Mouse (Mus musculus): Measurements from ENCODE around the gene Gp9.

Gene Gp9

DNA sequence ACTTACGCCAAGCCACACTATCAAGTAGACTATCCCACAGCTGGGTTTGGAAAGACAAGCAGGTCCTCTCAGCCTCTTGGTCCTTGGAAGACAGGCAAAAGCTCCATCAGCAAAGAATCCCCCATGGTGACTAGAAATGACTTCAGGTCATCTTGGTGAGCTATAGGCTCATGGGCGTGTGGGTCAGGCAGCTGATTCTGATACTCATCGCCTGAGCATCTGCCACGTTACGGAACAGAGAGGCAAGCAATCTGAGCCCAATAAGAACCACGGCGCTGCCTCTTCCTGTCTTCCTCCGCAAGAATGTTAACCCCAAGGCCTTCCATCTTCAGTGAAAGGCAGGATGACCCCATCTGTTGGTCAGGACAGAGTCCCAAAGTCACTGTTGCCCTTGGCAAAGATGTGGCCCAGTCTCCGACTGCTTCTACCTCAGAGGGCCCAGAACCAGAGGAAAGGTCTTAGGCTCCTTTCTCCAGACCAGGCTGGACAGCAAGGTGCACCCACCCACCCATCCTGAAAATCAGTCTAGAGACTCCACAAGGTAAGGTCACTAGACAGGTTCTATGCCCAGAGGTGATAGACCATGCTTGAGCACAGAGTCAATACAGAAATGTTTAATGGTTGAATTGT, 10.5 kb downstream of the Gp9 start:
- no peak for DNase-seq

DNA sequence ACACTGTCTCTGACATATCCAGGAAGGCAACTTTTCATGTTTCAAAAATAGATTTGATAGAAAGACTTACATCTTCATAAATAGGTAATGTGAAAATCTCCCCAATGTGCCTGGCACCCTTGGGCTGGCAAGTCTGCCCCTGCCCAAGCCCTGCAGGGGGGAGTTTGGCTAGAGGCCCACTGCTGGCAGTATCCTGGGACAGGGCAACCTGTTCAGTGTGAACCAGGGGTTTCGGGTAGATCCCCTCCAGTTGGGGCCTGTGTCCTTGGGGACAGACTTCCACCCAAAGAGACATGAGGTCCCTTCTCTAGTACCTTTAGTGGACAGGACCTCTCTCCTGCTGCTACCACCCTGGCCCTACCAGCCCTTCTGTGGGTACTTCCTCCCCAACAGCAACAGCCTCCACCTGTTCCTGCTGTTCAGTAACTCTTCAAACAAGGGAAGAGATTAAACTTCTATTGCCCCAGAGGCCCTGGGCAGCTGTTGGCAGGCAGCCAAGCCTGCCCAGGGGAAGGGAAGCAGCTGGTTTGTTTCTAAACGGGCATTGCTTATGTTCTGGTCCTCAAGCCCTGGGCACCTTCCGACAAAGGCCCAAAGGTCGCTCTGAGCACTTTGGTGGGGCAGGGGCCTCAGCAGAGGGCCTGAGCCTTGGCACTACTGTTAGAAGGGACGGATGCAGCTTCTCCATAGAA, 11.2 kb downstream of the Gp9 start:
- DNase-seq, result peak; percentile 65

DNA sequence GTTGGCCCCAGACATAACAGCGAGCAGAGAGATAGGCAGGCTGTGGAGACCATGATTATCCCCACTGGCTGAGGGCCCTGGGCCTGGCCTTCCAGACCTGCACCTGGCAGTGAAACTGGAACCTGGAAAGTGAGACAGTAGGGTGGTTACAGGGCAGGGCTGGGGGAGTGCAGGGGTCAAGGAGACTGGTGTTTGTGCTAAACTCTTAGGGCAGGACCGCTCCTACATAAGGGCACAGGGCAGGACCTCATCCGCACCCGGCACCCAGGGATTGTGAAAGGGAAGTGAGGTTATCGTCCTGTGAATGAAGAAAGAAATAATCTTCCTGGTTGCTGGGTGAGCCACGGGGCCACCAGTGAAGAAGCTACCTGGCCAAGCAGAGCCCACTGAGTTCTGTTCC, 11.9 kb downstream of the Gp9 start:
- no peak for DNase-seq

DNA sequence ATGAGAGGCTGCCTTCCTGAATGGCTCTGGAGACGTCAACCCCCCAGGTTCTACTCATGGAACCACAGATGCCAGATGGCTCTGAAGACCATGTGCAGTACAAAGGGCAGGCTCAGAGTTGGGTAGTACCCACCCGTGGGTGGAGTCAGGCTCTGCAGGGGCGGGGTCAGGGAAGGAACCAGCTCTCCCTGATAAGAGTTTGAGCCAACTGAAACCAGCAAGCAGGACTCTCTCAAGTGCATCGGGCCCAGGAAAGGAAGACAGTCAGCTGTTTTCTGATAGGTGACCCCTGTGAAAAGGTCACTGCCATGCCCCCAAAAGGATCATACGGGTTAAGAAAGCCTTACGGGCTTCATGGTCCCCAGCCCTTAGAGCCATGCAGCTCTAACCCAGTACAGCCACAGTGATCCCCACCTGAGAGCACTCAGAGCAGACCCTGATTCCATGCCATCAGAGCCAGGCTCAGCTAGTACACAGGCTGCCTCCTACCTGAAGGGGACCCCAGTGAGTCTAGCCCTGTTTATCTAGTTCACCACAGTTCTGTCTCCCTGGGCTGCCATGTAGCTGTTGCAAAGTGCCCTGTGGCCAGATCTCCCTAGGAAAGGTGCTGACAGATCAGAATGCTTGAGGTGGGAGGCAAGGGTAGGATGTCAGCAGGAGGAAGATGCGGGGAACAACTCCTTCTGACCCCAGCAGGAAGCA, 13.1 kb downstream of the Gp9 start:
- peak; percentile 61 for DNase-seq

DNA sequence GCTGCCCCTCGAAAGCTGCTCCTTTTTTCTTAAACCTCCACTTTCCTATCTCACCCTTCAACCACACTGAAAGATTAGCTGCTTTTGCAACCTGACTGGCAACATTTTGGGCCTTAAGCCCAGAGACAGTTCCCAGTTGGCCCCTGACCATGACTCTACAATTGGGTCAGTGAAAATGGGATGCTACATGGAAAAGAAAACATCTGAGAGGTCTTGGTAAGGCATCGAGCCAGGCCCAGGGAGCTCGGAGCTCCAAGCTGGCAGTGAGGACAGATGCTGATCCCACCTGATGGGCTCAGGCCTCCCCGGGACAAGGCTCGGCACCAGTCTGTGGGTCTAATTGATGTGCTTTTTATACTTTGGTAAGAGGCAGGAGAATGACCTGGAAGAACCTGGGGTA, 14.0 kb downstream of the Gp9 start:
- DNase-seq, result no peak

DNA sequence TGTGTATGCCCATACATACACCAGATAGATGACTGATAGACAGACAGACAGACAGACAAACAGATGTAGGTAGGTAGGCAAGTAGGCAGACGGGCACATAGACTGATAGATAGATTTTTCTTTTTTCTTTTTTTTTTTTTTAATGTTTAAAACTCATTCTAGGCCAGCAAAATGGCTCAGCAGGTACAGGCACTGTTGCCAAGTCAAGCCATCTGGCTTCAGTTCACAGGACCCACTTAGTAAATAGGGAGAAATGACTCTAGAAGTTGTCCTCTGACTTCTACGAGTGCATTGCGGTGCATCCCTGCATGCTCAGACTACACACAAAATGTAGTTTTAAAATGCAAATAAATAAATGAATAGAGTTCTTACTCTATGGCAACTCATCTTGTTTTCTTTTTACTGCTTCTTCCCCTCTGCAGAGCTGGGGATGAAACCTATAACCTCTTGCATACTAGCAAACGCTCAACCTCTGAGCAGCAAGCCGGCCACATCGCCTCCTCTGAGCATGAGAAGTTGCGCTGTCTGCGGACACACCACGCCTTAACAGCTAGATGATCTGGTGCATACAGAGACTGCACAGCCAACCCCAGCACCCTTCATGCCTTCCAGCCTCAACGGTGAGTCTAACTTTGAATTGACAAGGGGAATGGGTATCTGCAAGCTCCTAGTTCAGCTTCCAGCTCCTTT, 16.1 kb downstream of the Gp9 start:
- DNase-seq, result no peak

DNA sequence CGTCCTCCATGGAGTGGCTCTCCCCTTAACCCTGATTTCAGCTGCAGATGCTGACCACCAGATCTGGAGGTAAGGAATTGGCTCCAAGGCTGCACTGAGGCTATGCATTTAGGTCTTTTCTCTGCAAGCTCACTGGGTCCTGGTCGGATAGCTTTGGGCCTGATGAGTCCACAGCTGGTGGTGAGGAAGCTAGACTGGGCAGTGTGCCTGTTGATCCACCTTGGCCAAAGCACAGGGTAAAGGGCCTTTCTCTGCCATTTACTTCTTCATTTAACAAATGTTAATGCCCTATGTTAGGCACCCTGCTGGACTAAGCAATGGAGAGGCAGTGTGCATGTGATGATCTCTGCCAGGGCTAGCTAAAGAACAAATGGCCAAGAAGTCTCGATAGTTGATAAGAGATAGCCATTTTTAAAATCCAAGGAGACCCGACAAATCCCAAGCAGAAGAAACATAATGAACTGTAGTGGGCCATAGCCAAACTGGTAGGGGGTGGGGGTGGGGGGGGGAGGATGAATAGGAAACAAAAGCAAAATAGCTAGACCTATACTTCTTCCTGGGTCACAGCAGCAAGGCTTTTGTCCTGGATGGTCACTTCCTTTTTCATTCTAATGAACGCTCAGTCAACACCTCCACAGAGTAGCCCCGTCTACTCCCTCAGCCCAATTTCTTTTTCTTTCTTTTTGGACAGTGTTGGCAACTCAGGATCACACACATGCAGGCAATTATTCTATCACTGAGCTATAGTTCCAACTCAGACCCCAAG, 17.7 kb downstream of the Gp9 start:
- no peak for DNase-seq

DNA sequence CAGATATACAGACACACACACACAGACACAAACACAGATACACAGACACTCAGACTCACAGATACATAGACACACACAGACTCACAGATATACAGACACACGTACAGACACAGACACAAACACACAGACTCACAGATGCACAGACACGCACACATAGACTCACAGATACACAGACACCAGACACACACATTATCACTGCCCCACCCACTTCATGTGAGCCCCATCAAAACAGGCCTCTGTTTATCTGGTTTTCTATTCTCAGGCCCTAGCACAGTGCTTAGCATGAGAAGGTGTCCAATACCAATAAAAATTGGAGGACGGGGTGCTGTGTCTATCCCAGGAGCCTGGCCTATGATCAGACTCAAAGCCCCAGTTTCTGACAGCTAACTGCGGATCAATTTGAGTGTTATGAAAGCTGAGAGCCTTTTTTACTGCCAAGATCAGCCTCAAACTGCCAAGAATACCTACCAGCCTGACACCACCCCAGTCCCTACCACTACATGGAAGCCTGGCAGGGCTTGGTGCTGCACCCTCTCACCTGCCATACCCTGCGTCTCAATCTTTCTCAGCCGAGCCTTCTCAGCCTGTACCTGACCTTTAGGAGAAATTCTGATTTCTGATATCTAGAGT, 18.5 kb downstream of the Gp9 start:
- no peak for DNase-seq

DNA sequence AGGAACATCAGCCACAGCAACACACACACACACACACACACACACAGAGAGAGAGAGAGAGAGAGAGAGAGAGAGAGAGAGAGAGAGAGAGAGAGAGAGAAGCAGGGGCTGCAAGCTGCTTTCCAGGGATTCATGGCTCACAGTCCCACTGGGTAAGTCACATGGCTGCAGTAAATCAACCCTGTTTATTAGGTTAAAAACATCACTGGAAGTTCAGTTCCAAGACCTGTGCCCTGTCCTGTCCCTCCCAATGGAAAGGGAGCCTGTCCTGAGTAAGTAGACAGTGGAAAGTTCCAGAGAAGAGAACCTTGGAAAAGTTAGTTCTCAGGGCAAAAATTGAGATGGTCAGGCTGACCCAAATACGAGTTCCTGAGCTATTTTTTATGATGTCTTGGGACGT, 19.4 kb downstream of the Gp9 start:
- DNase-seq, result no peak

DNA sequence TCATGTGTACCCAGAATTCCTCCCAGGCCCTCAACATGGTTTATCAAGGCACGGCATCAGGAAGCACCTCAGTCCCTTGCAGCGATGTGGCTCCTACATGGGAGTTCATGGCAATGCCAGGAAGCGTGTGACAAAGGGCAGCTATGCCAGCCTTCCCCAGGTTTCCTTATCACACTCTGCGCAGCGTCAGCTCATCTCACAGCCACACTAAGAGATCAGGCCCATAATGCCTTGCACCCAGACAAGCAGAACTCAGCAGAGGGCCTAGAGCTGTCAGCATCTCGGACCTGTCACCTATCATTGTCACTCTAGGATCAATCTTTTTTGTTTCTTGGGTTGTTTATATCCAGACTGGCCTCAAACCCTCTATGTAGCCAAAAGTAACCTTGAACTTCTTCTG, 21.7 kb downstream of the Gp9 start:
- DNase-seq, result no peak

DNA sequence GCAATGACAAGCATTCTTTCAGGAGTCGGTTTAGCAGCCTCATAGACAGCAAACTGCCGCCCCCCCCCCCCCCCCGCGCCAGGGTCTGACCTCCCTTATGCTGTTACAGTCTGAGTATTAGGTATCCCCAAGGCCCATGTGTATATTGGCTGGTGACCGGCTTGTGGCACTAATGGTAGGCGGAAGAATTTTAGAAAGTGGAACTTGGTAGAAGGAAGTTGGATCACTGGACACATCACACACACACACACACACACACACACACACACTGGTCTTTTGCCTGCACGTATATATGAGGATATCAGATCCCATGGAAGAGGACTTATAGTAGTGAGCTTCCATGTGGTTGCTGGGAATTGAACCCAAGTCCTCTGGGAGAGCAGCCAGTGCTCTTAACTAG, 24.6 kb downstream of the Gp9 start:
- DNase-seq, result peak; percentile 32

DNA sequence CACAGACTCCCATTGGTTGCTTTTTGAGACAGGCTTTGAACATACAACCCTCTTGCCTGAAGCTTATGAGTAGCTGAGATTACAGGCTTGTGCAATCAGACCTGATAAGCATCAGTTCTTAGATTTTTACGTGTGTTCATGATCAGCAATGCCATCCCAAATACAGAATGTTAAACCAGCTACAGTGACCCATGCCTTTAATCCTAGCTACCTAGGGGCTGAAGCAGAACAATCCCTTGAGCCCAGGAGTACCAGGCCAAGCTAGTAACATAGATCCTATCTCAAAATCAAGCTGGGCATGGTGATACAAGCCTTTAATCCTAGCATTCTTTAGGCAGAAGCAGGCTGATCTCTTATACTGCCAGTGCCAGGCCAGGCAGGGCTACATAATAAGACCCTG, 26.2 kb downstream of the Gp9 start:
- DNase-seq, result no peak

DNA sequence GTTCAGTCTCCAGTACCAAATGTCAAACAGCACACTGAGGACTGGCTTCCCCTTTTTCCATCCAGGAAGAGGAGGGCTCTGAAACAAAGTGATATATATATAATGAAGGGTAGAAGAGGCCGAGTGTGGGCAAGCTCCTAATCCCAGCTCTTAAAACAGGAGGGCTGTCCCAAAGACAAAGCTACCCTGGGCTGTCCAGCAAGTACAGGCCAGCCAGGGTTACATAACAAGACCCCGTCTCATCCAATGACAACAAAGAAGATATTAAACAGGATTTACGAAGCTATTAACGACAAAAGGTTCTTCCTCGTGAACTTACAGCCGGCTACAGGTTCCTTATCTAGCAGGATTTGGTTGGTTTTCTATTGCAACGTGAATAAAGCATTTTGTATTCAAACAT, 27.0 kb downstream of the Gp9 start:
- no peak for DNase-seq

DNA sequence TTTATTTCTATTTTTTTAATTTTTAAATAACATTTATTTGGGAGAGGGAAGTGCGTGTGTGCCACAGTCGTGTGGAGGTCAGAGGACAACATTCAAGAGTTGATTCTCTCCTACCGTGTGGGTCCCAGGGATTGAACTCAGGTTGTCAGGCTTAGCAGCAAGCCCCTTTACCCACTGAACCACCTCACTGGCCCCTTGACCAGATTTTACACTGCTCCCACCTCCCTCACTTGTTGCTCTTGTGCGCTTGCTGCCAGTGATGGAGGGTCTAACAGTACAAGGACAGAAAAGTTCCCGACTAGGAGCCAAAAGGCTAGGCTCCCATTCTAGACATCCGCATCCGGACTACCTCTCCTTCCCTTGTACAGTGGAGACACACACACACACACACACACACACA, 27.6 kb downstream of the Gp9 start:
- DNase-seq, result no peak

DNA sequence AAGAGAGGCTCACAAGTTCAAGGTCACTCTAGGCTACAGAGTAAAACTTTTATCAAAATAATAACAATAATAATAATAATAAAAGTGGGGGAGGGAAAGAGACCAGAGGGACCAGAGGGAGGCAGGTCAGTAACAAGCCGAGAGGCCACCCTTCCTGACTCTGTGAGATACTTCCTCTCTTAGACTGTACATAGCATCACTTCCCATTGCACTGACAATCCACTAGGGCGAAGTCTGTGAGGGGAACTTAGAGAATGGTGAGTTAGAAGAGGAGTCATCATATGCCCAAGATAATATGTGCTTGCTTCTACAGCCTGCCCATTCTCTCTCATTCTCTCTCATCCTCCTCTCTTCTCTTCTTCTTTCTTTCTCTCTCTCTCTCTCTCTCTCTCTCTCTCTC, 28.2 kb downstream of the Gp9 start:
- DNase-seq, result peak; percentile 46

DNA sequence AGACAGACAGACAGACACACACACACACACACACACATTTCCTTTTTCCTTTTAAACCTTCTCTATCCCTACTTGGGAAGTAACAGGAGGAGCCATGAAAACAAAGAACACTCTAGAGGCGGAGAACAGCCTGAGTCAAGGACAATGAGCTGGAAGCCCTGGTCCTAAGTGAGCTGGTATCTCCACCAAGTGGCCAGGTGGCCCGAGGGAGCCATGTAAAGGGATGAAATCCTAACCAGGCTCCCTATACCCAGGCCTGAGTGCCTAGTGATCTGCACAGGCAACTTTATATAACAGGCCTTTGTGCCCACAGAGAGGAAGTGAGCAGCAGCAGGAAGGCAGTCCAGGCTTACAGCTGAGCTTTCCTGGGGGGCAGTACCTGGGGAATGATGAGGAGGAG, 29.0 kb downstream of the Gp9 start:
- no peak for DNase-seq

DNA sequence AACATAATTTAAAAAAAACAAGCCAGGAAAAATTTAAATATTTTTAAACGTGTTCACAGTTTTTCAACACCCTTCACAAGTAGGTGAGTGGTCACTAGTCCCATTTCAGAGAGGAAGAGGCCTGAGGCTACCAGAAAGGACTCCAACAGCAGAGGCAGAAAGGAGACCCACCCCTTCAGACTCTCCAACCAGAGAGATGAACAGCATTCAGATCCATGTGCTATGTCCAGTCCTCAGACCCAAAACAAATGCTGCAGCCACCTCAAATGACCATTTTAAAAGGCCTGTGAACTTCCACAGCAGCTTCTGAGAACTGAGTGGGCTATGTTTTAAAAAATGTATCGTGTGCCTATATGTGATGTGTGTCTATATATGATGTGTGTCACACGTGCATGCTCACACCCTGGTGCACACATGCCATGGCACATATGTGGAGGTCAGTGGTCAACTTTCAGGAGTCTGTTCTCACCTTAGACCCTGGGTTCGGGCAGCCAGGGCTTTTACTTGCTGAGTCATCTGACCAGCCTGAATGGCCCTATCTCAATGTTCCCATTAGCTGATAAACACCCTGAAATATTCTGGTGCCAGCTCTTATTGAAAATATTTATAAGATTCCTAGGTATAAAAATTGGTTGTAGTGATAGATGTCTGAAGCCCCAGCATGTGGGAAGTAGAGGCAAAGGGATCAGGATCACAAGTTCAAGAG, 30.0 kb downstream of the Gp9 start:
- no peak for DNase-seq

DNA sequence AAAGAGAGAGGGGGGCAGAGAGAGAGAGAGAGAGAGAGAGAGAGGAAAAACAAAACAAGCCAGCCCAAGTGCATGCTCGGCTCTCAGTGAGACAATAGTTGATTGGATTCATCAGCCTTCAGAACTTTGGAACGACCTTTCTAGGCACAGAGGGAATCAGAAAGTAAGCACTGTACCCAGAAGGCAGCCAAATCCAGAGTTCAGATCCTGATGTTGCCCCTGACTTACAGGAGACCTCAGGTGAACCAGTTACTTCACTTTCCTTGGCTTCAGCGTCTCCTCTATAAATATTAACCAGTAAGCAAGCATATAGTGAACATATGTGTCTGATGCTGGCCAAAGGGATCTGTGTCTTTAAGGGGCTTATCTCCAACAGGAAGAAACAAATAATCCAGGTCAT, 30.6 kb downstream of the Gp9 start:
- no peak for DNase-seq

DNA sequence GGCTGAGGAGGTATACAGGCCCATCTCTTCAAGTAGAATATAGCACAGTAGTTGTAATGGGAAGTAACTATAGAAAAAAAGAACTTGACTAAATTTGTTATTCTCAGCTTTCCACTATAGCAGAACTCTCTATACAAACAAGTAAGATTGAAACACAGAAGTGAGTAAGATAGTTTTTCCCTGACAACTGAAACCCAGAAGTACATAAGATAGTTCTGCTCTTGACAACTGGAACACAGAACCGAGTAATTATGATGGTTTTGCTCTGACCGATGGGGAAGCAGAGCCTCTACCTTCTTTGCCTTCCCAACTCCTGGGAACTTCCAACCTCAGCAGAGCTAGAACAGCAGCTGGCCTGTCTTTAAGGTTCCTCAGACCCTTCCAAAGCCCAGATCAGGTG, 31.3 kb downstream of the Gp9 start:
- no peak for DNase-seq

DNA sequence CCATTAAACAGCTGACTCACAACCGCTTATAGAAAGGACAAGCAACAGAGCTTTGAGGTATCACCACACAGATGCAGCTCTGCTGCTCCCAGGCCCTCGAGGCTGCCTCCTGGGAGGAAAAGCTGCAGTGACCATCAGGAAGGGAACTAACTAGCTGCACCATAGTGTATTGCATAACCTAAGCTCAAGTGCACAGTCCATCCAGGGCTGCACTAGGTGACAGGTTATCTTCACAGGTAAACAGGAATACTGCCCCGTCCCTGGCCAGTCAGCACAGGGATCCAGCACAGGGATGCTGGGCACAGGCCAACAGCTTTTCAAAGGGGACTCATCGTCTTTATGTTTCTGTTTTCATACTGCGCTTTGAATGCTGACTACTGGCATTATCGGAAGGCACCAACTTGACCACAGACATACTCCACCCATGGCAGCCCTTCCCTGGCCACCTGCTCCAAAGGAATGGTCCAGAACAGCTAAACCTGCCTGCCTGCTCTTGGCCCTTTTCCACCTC, 31.8 kb downstream of the Gp9 start:
- peak; percentile 29 for DNase-seq

DNA sequence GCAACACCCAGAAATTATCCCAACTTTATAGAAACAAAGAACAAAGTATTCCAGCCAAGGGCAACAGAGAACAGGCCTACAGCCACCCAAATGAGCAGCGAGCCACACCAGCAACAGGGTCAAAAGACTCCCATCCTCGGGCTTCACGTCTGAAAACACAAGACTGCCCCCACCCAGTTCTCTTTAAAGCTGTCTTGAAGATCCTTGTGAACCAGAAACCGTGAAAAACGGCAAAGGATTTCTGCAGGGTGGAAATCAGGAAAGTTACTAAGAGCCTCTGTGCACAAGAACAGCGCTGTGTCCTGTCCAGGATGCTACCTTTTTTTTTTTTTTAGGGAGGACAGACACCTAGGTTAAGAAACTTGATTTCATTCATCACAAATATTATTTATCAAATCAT, 32.4 kb downstream of the Gp9 start:
- no peak for DNase-seq
